Comparison of ENCODE assay signal across 10 mouse cellular contexts in genomic region chr15:97458139-97458747, GRCm38 (mm10).
DNase-seq lines count a peak whose midpoint lies in the region; ATAC-seq lines count a peak whose summit lies in the region.
"Had no signal": no experiment of that assay in that cellular context is flagged by ENCODE, and none has a peak within 500 bp of the region (broad histone marks: within the 10 kb centered on the region; RNA-seq: fewer than 3 reads in every experiment).

No protein-coding gene starts in this region.

- peak; percentile 52 for DNase-seq in heart, adult 11 months
- DNase-seq in heart, postnatal 36 days: no peak
- no peak for DNase-seq in midbrain, embryonic 11.5 days (ENCODE audit: low spot score, missing footprints)
- DNase-seq in thymus, postnatal 0 days (ENCODE audit: low spot score): peak; percentile 39
- no peak for DNase-seq in layer of hippocampus, postnatal 36 days
- DNase-seq: kidney, postnatal 10 days had no signal

- H3K27me3 ChIP-seq in midbrain, embryonic 12.5 days: no peaks in the 10 kb centered on the region
- H3K27me3 ChIP-seq in midbrain, embryonic 11.5 days (ENCODE audit: control insufficient read depth, insufficient read depth, low read length): no peaks in the 10 kb centered on the region
- H3K27me3 ChIP-seq: embryonic facial prominence, embryonic 15.5 days had no signal

- H3K36me3 ChIP-seq in midbrain, embryonic 12.5 days: no peaks in the 10 kb centered on the region
- no peaks in the 10 kb centered on the region for H3K36me3 ChIP-seq in midbrain, embryonic 11.5 days (ENCODE audit: control insufficient read depth, insufficient read depth, low read length)
- H3K36me3 ChIP-seq: embryonic facial prominence, embryonic 15.5 days had no signal

- no peak for ATAC-seq in midbrain, embryonic 12.5 days (ENCODE audit: low FRiP score, low read depth)
- ATAC-seq in midbrain, embryonic 11.5 days (ENCODE audit: low FRiP score): no peak
- ATAC-seq in megakaryocyte, adult 5-6 weeks (ENCODE audit: poor library complexity, severe bottlenecking): peak; percentile 51
- ATAC-seq in megakaryocyte progenitor cell, adult 5-6 weeks (replicated peaks; ENCODE audit: poor library complexity): no peak

- H3K9ac ChIP-seq in midbrain, embryonic 12.5 days (replicated peaks): no peak overlapping the region
- no peak overlapping the region for H3K9ac ChIP-seq in midbrain, embryonic 11.5 days (ENCODE audit: low read length)
- H3K9ac ChIP-seq: embryonic facial prominence, embryonic 15.5 days had no signal

- H3K4me1 ChIP-seq in midbrain, embryonic 12.5 days: 0 out of 2 replicates have a peak, but pooled peaks cover 2% of the 10 kb centered on the region
- H3K4me1 ChIP-seq in midbrain, embryonic 11.5 days (ENCODE audit: control insufficient read depth, insufficient read depth, low read length): no peaks in the 10 kb centered on the region

- WGBS in midbrain, embryonic 12.5 days: 36% methylated on average over 17 of the region's 17 CpGs
- 32% methylated on average over 17 of the region's 17 CpGs for WGBS in midbrain, embryonic 11.5 days

- no peak overlapping the region for H3K27ac ChIP-seq in midbrain, embryonic 12.5 days (replicated peaks)
- no peak overlapping the region for H3K27ac ChIP-seq in midbrain, embryonic 11.5 days (ENCODE audit: low read depth, low read length)
- H3K27ac ChIP-seq: embryonic facial prominence, embryonic 15.5 days had no signal

- intact Hi-C loops in heart, postnatal 36 days (cut with DNase I): loop anchor here (10.0 kb wide), 1 partner anchor 137 kb away; no protein-coding TSS in a partner anchor

- no peaks in the 10 kb centered on the region for H3K9me3 ChIP-seq in midbrain, embryonic 12.5 days
- no peaks in the 10 kb centered on the region for H3K9me3 ChIP-seq in midbrain, embryonic 11.5 days (ENCODE audit: control insufficient read depth, low read length)
- H3K9me3 ChIP-seq: embryonic facial prominence, embryonic 15.5 days had no signal

- H3K4me3 ChIP-seq in midbrain, embryonic 12.5 days: no peak overlapping the region
- H3K4me3 ChIP-seq in midbrain, embryonic 11.5 days (ENCODE audit: low read depth, low read length): no peak overlapping the region
- H3K4me3 ChIP-seq: embryonic facial prominence, embryonic 15.5 days had no signal

- H3K4me2 ChIP-seq in midbrain, embryonic 12.5 days (replicated peaks): peak overlapping the region; percentile 26
- no peak overlapping the region for H3K4me2 ChIP-seq in midbrain, embryonic 11.5 days
- H3K4me2 ChIP-seq: embryonic facial prominence, embryonic 15.5 days had no signal

Comparison
In these comparisons a context has a peak if more than half of its experiments do, and no peak if none do; other contexts are left out.
1. DNase-seq: peak in heart, adult 11 months (single experiment) and thymus, postnatal 0 days (single experiment); none in heart, postnatal 36 days (0 of 2), midbrain, embryonic 11.5 days (single experiment) and layer of hippocampus, postnatal 36 days (0 of 2).